Mouse (Mus musculus) heart, adult 9 months (tissue): ENCODE measurements at regions not wholly inside any gene's neighbourhood (a gene's known extent, or its start where the extent isn't known, plus 50 kb on each side); places are given as distances from the start of the nearest gene placed in this dataset.

Experiments used
- DNase-seq, 2 experiments: peaks; one replicate each; pipeline ENCODE4 v3.0.0; 2022; ENCODE audit warnings: low spot score in 2 of 2

DNA sequence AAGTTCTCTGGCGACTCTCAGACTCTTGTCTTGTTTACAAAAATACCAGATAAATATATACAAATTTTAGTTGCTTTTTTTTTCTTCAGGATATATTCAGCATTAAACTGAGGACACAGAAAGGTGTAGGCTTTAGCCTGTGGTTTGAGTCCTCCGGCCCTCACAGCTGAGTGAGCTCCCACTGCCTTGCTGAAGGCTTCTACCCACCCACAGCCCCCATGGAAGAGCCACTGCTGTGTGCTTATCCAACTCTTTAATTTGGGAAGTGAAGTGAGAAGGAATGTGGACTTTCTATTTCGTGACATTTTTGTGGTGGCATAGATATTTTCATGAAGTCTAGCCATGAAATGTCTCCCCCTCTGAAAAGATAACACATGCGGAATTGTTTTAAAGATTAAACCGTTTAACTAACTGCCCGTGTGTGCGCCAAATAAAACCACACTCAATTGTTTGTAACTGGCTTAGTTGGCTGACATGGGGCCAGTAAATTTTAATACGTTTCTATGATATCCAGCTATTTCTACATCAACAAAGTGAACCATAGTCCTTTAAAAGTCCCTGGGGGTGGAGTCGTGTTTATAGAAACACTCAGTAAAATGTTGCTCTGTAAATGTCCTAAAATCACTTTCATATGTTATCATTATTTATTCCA is 174.1 kb downstream of the Slc38a4 start:
- no peak for DNase-seq

- no peak for DNase-seq
Measured at GRCm38 (mm10) chr15:96880066-96880465, 175.7 kb downstream of the Slc38a4 start.

- no peak for DNase-seq
Measured at GRCm38 (mm10) chr15:96878796-96879195, 177.0 kb downstream of the Slc38a4 start.

DNA sequence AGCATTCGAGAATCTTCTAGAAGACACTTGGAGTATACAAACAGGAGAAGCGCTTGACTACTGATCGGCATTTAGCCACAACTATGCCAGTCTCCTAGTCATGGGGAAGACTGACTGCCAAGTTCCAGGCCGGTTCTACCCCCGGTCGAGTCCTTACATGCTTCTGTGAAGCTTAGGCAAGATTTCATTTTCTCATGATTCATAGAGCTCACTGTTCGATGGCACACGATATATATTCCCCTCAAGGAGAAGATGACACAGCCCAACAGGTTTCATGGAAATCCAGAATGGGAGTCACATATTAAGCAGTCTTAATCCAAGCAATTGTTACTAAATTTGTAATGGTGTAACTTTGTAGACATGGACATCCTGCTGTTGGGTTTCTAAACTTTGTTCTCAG is 177.8 kb downstream of the Slc38a4 start:
- DNase-seq = no peak

DNA sequence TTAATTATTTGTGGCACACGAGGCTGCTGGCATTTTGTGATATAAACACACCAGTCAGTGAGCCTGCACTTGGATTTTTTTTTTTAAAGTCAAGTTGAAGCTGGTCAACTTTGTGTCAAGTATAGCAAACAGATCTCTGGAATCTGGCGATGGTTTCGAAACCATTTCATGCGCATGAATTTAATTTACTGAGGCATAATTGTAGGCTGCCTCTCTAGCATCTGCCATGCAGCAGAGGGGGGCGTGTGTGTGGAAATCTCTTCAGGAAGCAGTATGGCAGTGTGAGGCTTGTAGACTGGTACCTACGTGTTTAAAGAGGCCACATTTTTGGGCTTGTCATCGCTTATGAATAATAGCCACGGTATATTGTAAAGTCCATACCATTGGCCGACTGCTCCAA is 177.7 kb upstream of the Slc38a2 start:
- DNase-seq = no peak

DNA sequence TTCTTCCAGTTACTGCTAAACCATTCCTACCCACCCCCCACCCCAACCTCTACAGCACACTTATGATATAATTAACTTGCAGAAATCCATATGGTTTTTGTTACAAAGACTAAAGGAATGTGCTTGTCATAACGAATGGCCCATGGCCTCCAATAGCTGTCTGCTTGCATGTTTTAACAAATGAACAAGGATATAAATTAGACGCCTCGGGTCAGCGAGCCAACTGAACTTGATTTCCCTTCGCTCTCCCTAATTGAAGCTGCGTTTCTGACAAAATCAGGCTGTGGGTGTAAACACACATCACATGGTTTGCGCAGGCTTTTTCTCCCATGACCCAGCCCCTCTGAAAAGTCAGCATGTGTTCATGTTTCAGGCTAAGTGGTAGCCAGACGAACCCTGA is 174.6 kb upstream of the Slc38a2 start:
- DNase-seq = no peak

DNA sequence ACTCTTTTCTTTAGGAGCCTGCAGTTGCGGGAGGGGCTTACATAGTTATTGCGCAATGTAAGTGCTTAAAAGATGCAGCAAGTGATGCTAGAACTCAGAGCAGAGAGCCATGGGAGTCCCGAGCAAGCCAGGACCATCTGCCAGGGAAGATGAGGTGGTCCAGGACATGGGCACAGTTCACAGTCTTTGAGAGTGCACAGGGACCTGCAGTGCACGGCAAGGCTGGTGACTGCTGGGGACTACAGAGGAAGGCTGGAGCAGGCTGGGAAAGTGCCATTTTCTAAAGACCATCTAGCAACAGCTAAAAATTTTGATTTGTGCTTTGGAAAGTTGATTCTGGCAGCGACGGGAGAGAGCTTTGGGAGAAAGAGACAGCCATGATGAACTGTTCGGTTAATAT is 174.0 kb upstream of the Slc38a2 start:
- DNase-seq = no peak

DNA sequence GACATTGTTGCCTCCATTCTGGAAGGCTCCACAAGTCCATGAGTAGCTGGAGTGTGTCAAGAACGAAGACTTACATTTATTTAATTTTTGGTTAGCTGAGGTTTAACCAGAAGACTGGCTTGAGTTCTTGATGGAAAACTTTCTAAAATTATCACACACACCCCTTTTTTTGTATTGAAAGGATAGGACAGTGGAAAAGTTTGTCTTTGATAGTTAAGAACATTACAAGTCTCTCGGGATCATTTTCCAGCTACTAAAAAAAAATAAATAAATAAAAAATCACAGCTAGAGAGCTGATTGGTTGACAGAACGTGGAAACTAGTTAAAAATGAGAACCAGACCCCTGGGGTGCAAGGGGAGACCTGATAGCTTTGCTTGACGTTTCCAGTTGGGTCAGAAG is 173.6 kb upstream of the Slc38a2 start:
- DNase-seq = no peak

GRCm38 (mm10) chr15:96867701-96868100 is 168.2 kb upstream of the Slc38a2 start:
- no peak for DNase-seq

DNA sequence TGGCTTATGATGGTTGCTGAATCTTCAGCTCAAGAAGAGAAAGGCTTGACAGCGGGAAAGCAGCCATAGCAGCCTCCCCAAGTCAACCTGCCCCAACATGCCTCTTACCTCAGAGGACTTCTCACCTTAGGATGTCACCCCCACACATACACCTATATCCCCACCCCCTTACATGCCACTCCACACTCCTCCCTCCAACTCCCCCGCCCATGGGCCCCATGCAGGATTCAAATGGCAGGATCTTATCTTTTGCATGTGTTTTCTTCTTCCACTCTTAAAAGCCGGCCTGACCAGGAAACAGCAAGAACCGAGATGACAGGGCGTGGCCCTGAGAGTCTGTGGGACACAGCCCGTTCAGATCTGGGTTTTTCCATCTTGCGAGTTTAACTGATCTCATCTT is 166.4 kb upstream of the Slc38a2 start:
- no peak for DNase-seq

DNA sequence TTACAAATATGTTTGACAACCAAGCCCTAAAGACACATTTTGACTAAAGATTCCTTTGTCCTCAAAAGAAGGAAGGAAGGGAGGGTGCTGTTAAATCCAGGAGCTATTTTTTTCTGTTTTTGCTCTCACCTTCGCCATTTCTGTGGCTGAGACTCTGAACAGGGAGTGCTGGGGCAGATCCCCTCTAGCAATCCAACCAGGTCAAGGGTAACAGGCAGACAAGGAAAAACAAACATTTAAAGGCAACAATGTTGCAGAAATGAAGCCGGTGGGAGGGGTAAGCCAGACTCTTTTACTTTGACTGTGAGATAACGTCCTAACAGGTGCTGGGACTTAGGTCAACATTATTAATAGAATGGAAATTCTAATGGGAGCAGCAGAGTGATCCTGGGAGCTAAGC is 158.2 kb upstream of the Slc38a2 start:
- no peak for DNase-seq

DNA sequence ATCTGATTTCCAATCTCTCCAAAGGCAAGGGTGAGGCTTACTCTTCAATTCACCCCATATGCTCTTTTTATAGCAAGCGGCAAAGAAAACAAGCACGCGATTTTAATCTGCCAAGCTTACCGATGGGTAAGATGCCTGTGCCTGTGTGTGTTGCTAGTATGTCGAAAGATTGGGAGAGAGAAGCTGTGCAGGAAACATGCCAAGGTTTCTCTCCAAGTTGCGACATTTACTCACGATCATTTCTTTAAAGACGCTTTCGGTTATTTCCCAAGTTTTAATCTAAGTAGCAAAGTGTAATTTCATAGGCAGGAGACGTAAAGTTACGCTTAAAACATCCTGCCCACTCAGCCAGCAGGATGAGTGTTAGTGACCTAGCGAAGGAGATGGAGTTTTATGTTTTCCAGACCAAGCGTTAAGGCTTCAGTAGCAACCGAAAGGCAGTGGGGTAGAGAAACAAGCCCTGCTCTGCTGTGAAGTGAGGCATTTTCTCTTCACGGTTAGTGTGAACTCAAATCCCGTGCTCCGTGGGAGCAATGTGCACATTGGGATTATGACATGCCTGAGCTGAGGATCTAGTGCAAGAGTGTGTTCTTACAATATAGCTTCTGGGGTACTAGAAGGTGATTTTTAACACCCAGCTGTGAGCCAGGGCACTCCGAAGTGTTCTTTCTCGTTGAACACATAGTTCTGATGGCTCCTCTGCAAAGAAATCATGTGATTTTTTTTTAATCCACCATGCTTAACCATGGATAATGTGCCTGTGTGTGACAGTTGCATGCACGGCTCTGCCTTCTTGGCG is 152.6 kb upstream of the Slc38a2 start:
- no peak for DNase-seq

GRCm38 (mm10) chr15:96848150-96848549 is 148.6 kb upstream of the Slc38a2 start:
- no peak for DNase-seq

DNA sequence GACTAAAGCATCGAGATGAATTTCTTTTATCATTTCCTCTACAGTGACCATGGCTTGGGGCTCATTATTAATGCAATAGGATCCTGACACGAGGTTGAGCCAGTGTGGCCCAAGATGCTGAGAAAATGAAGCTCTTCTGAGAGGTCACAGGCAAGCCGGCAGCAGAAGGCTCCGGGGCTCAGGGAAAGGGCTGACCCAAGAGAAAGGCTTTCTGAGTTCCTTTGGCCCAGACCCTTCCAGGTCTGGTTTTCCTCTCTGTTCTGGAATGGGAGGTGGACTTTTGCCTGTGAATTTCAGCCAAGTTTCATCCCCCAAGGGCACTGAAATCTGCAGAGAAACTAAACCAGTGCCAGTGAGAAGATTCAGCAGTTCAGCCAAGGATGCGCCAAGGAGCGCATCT is 145.7 kb upstream of the Slc38a2 start:
- peak in 1 of 2 experiments; percentile 33 for DNase-seq

DNA sequence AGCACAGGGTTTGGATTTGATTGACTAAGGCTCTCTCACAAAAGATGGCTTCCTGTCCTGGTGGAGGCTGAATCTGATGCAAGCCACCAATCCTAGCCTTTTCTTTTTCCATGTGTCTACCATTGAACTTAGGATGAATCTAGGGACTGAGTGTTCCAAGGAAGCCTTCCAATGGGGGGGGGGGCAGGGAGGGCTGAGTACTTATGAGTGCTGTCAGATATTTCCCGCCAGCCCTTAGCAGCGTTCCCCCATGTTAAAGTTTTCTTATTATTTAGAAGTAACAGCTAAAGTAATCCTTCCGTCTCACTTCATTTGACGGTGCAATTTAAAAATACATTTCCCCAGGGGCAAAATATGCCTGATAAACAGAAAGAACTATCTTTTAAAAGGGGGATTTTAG is 144.8 kb upstream of the Slc38a2 start:
- peak in 1 of 2 experiments; percentile 21 for DNase-seq

GRCm38 (mm10) chr15:96843589-96843988 is 144.1 kb upstream of the Slc38a2 start:
- peak in 1 of 2 experiments; percentile 12 for DNase-seq

DNA sequence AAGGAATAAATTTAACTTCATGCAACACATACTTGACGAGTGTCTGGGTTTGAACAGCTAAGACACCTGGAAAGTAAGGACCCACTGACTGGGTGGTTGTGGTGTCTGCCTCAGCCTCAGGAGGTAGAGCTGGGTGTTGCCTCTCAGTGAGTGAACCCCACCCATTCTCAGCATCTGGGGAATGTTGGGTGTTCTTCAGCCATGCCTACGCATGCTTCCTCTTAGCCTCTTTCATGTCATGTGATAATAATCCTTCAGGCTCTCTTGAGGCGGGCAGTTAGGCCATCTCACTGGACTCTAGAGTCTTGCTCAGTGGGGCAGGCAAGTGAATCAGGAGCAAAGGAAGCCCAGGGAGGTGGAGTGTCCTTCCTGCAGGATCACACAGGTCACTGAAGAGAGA is 143.4 kb upstream of the Slc38a2 start:
- DNase-seq = no peak

DNA sequence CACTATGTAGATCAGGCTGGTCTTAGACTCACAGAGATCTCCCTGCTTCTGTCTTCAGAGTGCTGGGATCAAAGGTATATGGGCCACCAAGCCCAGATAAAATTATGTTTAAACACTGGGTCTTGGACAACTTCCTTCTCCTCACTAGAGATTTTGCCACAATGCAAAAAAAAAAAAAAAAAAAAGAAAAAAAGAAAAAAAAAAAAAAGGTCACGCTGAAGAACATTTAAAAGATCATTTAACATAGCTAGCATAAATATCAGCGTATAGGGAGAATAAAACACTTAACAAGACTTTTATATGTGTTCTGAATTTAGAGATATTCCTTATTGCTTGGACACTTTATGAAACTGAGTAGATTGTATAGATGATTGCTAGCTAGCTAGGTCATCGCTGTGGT is 137.1 kb upstream of the Slc38a2 start:
- DNase-seq = no peak

DNA sequence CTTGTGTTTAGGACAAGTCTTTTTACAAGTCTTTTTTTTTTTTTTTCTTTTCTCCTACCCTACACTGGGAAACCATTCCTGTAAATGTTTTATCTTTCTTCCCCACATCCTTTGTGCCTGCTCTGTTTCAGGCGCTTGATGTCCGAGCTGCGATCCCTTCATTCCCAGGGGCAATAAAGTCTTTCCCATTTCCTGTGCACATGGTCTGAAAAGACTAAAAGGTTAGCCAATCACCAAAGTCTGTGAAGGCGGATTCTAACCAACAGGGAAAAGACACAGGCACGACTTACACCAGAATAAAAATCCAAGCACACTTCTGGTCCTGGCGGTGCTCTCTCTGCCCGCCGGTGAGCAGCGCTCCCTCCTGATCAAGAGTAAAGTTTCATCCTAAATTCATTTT is 135.3 kb upstream of the Slc38a2 start:
- peak; percentile 8 to 41 for DNase-seq

DNA sequence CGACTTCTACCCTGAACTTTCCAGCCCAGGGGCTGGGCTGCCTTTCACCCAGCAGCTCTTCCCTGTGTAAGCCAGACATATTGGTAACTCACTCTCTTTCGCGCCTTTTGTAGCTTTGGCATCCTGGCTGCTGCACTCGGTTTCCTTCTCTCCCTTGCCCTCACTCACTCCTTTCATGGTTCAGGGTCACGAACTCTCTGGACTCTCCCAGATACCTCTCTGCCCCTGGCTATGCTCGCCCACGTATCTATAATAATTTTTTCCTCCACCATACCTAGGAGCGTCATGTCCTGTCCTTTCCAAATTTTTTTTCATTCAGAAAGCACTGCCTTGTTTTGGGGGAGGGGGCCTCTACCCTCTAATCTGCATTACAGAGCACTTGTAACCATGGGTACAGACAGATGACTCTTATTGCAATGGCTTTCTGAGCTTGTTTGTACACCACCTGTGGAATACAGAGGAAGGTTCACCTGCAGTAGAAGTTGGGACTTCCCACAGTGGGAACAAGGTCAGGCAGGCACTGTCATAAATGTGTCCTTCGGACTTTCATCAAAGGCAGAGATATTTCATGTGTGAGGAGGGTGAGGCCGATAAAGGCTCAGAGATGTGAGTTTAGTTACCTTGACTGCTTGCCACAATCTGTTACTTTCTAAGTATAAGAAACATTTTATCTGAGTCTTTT is 134.8 kb upstream of the Slc38a2 start:
- DNase-seq = no peak

DNA sequence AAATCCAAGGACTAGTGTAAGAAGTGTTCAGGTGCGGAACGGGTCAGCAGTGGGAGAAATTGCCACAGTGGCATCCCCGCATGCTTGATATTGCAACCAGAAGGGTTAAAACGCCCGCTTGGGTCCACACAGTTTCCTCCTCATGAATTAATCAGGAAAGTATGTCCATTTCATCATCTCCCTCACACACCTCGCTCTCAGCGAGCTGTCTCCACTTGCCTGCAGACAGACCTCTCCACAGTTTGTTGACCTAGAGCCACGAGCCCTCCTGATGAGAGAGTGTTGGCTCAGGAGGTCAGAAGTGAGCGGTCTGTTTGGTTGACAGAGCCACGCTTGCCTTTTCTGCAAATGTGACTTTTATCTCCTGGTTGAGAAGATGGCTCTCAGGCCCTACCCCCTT is 132.9 kb upstream of the Slc38a2 start:
- no peak for DNase-seq

DNA sequence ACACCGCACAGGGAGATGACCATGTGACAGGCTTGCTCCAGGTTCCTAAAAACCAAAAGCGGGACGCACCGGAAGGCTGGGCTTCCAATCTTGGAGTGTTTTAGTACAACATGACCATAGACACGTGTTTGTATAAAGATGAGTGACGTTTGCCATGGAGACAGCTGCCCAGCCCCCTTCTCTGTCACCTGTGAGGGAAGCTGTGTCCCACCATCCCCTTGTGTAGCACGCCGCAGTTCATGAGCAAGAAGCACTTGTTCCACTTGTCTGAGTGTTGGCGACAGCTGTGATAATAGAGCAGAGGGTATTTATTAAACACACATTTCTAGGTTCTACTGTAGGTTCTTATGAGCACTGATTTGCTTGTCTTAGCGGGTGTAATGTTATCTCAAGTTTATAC is 131.7 kb upstream of the Slc38a2 start:
- no peak for DNase-seq

GRCm38 (mm10) chr15:96830578-96830977 is 131.0 kb upstream of the Slc38a2 start:
- no peak for DNase-seq
